Mouse (Mus musculus) layer of hippocampus, postnatal 25 days (tissue): ENCODE results near the gene Sorbs1. TPM values are rescaled to one million over a fixed set of nuclear protein-coding genes. Genes with fewer than 3 reads are reported as not detected.
"Not testable (repeated sequence)": the region's sequence is repeated elsewhere in the genome, so short reads cannot be mapped to it uniquely, and the experiment has no call there.

Experiments used
- DNase-seq, 2 experiments: peaks; one replicate each; pipeline ENCODE4 v3.0.0; 2022; ENCODE audit warnings: mixed read lengths in 2 of 2, low spot score in 1 of 2; ENCODE audit errors: extremely low spot score in 1 of 2
- total RNA-seq, 2 experiments: library from RNA; stranded (reverse); gene quantifications; 2 replicates each; pipeline ENCODE4 v1.2.3; 2021

Sorbs1 gene
- total RNA-seq = 100 to 1,000 TPM; 185 to 208 TPM

GRCm38 (mm10) chr19:40513632-40514078 is at the start of gene Sorbs1:
TSS of gene Sorbs1 (minus strand) at chr19:40513779.
- peak; percentile 84 to 92 for DNase-seq

- DNase-seq = not testable (repeated sequence)
Observed at GRCm38 (mm10) chr19:40561521-40561920, 47.9 kb upstream of the Sorbs1 start.

DNA sequence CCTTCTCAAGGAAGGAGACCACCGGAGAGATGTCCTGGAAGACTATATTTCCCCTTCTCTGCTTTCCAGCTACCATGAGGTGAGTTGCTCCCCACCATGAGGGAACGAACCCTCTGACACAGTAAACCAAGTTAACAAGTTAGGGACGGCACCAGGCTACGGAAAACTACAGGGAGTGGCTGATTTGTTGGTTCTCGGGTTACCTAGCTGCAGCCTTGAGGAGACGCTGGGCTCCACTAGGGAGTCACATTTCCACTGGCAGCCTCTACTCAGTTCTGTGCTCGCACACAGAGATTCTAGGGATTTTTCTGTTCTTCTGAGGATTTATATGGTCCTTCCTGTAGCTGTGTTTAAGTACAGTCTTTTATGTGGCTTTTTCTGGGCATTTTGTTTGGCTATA is 42.5 kb upstream of the Sorbs1 start:
- no peak for DNase-seq

- no peak for DNase-seq
Observed at GRCm38 (mm10) chr19:40555136-40555535, 41.6 kb upstream of the Sorbs1 start.

DNA sequence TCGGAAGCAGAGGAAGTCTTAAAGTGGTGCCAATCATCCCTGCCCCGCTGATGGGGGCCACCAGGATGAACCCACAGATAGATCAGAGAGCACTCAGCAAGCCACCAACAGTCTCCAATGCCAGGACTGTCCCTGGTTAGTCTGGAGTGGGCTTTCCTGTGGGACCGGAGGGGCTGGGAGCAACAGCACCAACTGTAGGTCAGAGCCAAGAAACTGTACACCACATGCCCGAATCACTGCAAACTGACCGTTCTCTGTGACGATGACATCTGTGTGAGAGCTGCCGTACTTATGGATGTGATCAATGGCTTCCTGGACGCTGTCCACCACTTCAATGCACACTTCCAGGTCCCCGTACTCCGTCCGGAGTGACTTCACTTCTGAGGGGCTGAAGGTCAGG is 40.8 kb upstream of the Sorbs1 start:
- DNase-seq = no peak

DNA sequence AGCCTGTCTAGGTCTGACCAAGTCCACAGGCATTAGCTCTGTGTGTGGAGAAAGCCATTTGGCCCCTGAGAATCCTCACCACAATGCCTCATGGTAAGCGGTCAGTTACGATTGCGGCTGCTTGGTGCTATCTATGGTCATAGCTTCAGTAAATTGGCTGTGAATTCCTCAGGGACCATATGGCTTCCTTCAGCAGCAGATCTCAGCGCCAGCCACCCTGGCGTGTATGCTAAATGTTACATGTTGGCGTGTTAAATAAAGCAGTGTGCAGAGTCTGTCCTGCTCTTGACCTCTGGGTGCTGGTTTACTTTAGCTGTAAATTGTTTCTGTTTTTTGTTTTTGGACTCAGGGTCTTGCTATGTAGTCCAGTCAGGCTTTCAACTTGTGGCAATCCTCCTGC is 40.3 kb upstream of the Sorbs1 start:
- DNase-seq = no peak

DNA sequence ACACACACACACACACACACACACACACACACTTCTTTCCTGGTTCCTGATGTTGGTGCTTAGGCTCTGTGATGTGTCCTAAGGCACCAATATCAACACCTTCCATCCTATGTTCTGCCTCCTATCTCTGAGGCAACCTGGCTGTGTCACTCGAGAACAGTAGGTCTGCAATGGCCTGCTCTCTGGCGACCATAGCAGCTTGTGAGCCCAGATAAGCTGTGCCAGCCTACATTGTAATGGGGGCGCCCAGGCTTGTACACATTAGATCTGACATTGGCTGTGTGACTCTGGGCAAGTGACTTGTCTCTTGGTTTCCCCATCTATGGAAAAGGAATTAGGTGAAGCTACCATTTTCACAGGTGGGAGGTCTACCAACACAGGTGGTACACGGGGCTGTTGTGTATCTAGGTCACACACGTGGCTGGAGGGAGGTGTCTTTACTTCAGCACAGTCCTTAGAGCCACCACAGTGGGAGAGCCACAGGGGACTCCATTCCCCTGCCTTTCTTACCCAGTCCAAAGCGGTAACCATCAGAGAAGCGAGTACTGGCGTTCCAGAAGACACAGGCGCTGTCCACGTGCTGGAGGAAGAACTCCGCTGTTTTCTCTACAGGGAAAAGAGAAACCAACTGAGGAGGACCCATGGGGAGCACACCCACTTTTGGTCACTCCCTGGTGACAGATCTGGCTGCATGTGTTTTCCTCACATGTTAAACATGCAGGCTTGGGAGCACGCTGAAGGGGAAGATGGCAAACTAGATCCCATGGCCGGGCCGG is 39.6 kb upstream of the Sorbs1 start:
- DNase-seq = no peak

DNA sequence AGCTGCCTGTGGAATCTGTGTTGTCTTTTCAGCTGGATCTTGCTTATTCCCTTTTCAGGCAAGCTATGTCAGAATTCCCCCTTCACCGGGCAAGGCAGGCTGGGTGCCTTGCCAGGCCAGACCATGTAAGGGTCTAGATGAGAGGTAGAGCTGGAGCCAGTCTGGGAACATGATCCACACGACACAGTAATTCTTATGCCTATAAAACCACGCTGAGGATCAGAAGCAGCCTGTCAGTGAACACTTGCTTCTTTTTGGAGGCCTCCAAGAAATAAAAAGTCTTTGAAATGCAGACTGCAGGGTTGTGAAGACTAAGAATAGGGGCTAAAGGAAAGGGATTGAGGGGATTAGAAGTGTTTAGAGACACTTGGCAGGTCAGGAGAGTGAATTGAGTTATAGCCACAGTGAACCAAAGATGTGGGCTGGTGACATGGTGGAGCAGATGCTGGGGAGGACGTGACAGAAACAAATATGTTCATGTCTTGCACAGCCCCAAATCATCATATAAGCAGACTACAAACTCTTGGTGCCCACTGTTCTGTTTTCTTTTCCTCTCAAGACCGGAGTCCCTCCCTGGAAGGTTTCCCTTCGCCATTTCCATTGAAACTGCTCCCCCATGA is 36.0 kb upstream of the Sorbs1 start:
- DNase-seq = no peak

- no peak for DNase-seq
Observed at GRCm38 (mm10) chr19:40548796-40549515, 35.4 kb upstream of the Sorbs1 start.

GRCm38 (mm10) chr19:40548386-40548785 is 34.8 kb upstream of the Sorbs1 start:
- no peak for DNase-seq

DNA sequence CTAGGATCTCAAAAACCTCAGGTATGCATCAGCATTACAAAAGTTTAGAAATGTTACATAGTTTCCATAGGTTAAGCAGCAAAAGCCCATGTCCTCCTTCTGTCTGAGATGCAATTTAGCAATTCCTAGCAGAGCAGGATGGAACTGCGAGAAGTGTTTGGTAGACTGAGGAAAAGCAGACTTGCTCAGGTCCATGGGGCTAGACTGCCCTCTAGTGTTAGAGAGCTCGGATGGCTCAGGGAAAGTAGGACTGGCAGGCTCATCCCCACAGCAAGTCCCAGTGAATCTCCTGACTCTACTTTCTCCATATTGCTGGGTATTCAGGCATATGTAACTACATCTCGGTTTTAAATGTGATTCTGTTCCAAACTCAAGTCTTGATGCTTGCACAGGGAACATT is 31.3 kb upstream of the Sorbs1 start:
- DNase-seq = peak; percentile 28 to 60

- DNase-seq = no peak
Observed at GRCm38 (mm10) chr19:40542776-40543175, 29.2 kb upstream of the Sorbs1 start.

DNA sequence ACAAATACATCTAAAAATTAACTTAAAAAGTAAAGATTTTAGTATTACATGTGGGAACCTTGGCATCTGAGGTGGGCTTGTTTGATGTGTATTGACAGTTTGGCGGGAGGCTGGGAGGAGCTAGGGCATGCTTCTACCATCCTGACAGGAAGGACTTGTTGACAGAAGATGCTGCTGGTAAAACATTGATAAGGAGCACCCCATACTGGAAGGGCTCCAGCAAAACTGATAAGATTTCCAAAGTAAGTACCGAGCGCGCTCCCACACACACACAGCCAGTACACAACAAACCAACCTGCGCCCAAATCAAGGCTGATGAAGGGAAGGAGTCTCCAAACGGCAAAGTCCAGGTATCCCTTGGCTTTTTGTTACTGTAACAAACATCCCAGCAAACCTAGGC is 22.9 kb upstream of the Sorbs1 start:
- no peak for DNase-seq

GRCm38 (mm10) chr19:40532525-40532924 is 18.9 kb upstream of the Sorbs1 start:
- no peak for DNase-seq

- no peak for DNase-seq
Observed at GRCm38 (mm10) chr19:40530323-40530722, 16.7 kb upstream of the Sorbs1 start.

DNA sequence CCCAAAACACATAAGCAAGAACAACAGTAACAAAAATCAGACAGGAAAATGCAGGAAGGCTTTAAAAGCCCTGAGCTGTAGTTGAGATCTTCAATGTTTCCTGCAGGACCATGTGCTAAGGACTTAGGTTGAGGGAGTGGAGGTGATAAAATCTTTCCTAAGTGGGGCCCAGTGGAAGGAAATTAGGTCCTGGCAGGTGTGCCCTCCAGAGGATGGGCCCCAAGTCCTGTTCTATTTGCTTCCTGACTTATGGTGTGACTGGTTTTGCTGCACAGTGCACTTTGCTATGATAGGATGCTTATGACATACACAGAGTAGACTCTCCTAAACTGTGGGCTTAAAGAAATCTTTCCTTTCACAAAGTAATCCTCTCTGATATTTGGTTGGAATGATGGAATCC is 14.7 kb upstream of the Sorbs1 start:
- DNase-seq = no peak

GRCm38 (mm10) chr19:40526367-40527014 is 12.9 kb upstream of the Sorbs1 start:
- DNase-seq = no peak

- DNase-seq = no peak
Observed at GRCm38 (mm10) chr19:40523431-40524005, 9.9 kb upstream of the Sorbs1 start.

DNA sequence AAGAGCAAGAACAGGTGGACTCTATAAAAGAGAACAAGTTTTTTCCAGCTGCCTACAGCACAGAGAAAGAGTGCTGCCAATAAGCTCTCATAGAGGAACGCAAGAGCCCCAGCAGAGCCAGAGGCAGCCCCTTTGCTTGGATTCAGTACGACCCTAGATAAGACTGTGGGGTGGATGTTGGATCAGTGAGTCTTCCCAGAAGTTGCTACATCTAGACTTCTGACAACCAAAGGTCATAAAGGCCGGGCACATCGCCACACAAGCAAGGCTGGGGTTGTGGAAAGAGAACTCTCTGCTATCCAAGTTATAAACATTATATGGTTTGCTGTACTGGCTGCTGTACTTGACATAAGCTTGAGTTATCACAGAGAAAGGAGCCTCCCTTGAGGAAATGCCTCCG is 6.8 kb upstream of the Sorbs1 start:
- DNase-seq = no peak

DNA sequence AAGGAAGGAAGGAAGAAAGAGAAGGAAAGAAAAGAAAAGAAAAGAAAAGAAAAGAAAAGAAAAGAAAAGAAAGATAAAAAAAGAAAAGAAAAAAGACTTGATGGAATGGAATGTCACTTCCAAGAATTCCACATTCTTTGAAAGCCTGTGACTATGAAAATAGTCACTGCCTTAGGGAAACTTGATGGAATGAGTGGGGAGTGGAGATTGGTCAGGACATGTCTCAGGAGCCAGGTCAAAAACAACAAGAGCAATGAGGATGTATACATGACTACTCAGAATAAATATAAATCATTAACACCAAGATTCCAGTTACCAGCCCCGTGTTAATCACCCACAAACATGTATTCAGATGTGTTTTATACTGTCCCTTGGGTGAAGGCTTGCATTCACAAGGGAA is 5.1 kb upstream of the Sorbs1 start:
- no peak for DNase-seq

DNA sequence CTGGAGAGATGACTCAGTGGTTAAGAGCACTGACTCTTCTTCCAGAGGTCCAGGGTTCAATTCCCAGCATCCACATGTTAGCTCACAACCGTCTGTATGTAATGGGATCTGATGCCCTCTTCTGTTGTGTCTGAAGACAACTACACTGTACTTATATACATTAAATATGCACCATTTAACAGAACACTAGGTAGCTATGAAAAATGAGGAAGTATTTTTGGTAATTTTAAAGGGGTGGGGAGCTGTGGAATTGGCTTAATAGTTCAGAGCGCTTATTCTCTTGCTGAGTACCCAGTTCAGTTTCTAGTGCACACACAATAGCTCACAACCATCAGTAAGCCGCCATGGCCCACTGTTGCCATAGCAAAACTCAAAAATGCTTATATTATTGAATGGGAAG is 2.0 kb upstream of the Sorbs1 start:
- no peak for DNase-seq
